Mouse (Mus musculus): ENCODE results near the gene Olfr314.
"Not testable (repeated sequence)": the region's sequence is repeated elsewhere in the genome, so short reads cannot be mapped to it uniquely, and the experiment has no call there.

Olfr314 gene

DNA sequence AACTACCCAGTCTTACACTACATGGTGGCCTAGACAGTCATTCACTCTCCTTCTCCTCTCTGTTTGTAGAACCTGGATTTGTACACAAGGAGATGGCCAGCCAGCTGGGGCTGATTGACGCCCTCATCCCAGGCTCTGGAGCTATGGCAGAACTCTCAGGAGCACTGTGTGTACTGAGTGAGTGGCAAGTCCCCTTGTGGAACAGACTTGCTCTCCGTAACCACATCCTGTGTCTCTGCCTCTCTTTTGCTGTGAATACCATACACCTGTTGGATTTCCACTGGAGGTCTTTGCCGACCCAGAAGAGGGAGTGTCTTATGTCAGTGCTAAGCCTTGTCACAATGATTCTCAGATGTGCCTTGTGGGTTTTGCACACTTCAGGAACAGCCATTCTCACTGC is 49.8 kb downstream of the Olfr314 start:
- DNase-seq (ENCODE audit: low spot score), result not testable (repeated sequence)
